Mouse (Mus musculus): ENCODE measurements at regions not wholly inside any gene's neighbourhood (a gene's known extent, or its start where the extent isn't known, plus 50 kb on each side); places are given as distances from the start of the nearest gene placed in this dataset.

GRCm38 (mm10) chr2:148107607-148108115 lies 60.9 kb upstream of the Foxa2 start:
- Histone ChIP-seq H3K4me1 (ENCODE audit: control insufficient read depth, insufficient read depth, low read length) (no peaks in the 10 kb centered on the region), H3K27me3 (ENCODE audit: control insufficient read depth, insufficient read depth, low read length) (no peaks in the 10 kb centered on the region), H3K4me3 (replicated peaks; ENCODE audit: insufficient read depth, low read depth, low read length) (no peak overlapping the region), H3K27ac (ENCODE audit: insufficient read depth, low read length) (no peak overlapping the region)
- WGBS = 76% methylated on average over 5 of the region's 5 CpGs
- TF ChIP-seq CTCF (IDR thresholded peaks at IDR 0.05; ENCODE audit: borderline replicate concordance, insufficient read depth, low read depth, low read length) = no peak
- no peak for TF ChIP-seq POLR2A (IDR thresholded peaks at IDR 0.05; ENCODE audit: borderline replicate concordance, insufficient read depth, low read length)
- no peak for DNase-seq

DNA sequence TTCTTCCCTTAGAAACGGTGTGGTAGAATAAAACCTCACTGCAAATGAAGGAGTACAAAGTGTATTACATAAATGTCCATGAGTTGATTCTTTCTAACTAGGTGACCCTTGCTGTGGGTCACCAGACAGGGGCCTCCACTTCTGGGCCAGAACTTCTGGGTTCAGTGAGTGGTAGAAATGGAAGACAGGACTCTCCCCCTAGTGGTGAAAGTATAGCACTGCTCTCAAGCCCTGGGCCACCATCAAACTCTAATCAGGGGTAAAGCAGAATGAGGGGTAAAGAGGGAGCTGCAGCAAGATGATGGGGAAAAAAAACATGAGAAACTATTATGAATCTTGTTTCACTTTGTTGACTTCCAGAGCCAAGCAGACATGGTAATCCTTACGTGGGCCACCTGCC lies 63.4 kb upstream of the Foxa2 start:
- DNase-seq = no peak
- WGBS = 59% methylated on average over 2 of the region's 2 CpGs
- H3K27ac ChIP-seq (ENCODE audit: insufficient read depth, low read length) = no peak overlapping the region
- TF ChIP-seq POLR2A (IDR thresholded peaks at IDR 0.05; ENCODE audit: borderline replicate concordance, insufficient read depth, low read length) (no peak), CTCF (IDR thresholded peaks at IDR 0.05; ENCODE audit: borderline replicate concordance, insufficient read depth, low read depth, low read length) (peak; percentile 10; the same call in 1 of the 2 replicates)
- no peaks in the 10 kb centered on the region for H3K4me1 ChIP-seq (ENCODE audit: control insufficient read depth, insufficient read depth, low read length)
- no peak overlapping the region for H3K4me3 ChIP-seq (replicated peaks; ENCODE audit: insufficient read depth, low read depth, low read length)
- H3K27me3 ChIP-seq (ENCODE audit: control insufficient read depth, insufficient read depth, low read length) = no peaks in the 10 kb centered on the region

GRCm38 (mm10) chr2:148111889-148112288 lies 65.1 kb upstream of the Foxa2 start:
- DNase-seq = no peak
- Histone ChIP-seq H3K4me3 (replicated peaks; ENCODE audit: insufficient read depth, low read depth, low read length) (no peak overlapping the region), H3K27ac (ENCODE audit: insufficient read depth, low read length) (no peak overlapping the region)

GRCm38 (mm10) chr2:148113184-148113583 lies 66.4 kb upstream of the Foxa2 start:
- no peak overlapping the region for H3K27ac ChIP-seq (ENCODE audit: insufficient read depth, low read length)
- TF ChIP-seq POLR2A (IDR thresholded peaks at IDR 0.05; ENCODE audit: borderline replicate concordance, insufficient read depth, low read length) (no peak), CTCF (IDR thresholded peaks at IDR 0.05; ENCODE audit: borderline replicate concordance, insufficient read depth, low read depth, low read length) (no peak)
- H3K27me3 ChIP-seq (ENCODE audit: control insufficient read depth, insufficient read depth, low read length) = no peaks in the 10 kb centered on the region
- no peaks in the 10 kb centered on the region for H3K4me1 ChIP-seq (ENCODE audit: control insufficient read depth, insufficient read depth, low read length)
- H3K4me3 ChIP-seq (replicated peaks; ENCODE audit: insufficient read depth, low read depth, low read length) = no peak overlapping the region
- WGBS = 23% methylated on average over 2 of the region's 2 CpGs
- DNase-seq = no peak

More at GRCm38 (mm10) chr2:148111889-148112288, 65.1 kb upstream of the Foxa2 start:
- Histone ChIP-seq H3K27me3 (ENCODE audit: control insufficient read depth, insufficient read depth, low read length) (no peaks in the 10 kb centered on the region), H3K4me1 (ENCODE audit: control insufficient read depth, insufficient read depth, low read length) (no peaks in the 10 kb centered on the region)
- TF ChIP-seq POLR2A (IDR thresholded peaks at IDR 0.05; ENCODE audit: borderline replicate concordance, insufficient read depth, low read length) = no peak
- TF ChIP-seq CTCF (IDR thresholded peaks at IDR 0.05; ENCODE audit: borderline replicate concordance, insufficient read depth, low read depth, low read length) = no peak; the same call in 1 of the 2 replicates
- WGBS = 22% methylated on average over 10 of the region's 10 CpGs

DNA sequence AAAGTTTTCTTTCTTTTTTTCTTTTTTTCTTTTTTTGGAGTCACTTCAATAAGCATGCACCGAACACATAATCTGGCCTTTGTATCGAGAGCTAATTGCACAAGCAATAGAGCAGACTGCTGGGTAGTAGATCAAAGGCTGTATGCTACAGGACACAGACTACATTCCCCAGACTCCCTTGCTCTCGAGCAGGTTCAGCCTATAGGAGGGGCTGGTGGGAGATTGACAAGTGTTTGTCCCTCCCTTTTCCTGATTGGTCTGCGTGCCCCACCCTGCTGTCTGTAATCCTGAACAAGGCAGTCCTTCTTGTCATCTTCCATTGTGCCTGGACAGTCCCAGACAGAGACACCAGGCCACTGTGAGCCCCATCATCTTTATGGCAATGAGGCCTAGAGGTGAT lies 67.8 kb upstream of the Foxa2 start:
- TF ChIP-seq CTCF (IDR thresholded peaks at IDR 0.05; ENCODE audit: borderline replicate concordance, insufficient read depth, low read depth, low read length) = no peak
- no peak for TF ChIP-seq POLR2A (IDR thresholded peaks at IDR 0.05; ENCODE audit: borderline replicate concordance, insufficient read depth, low read length)
- 28% methylated on average over 4 of the region's 4 CpGs for WGBS
- no peak for DNase-seq
- no peak overlapping the region for H3K4me3 ChIP-seq (replicated peaks; ENCODE audit: insufficient read depth, low read depth, low read length)
- H3K27ac ChIP-seq (ENCODE audit: insufficient read depth, low read length) = no peak overlapping the region
- no peaks in the 10 kb centered on the region for H3K27me3 ChIP-seq (ENCODE audit: control insufficient read depth, insufficient read depth, low read length)
- H3K4me1 ChIP-seq (ENCODE audit: control insufficient read depth, insufficient read depth, low read length) = no peaks in the 10 kb centered on the region

DNA sequence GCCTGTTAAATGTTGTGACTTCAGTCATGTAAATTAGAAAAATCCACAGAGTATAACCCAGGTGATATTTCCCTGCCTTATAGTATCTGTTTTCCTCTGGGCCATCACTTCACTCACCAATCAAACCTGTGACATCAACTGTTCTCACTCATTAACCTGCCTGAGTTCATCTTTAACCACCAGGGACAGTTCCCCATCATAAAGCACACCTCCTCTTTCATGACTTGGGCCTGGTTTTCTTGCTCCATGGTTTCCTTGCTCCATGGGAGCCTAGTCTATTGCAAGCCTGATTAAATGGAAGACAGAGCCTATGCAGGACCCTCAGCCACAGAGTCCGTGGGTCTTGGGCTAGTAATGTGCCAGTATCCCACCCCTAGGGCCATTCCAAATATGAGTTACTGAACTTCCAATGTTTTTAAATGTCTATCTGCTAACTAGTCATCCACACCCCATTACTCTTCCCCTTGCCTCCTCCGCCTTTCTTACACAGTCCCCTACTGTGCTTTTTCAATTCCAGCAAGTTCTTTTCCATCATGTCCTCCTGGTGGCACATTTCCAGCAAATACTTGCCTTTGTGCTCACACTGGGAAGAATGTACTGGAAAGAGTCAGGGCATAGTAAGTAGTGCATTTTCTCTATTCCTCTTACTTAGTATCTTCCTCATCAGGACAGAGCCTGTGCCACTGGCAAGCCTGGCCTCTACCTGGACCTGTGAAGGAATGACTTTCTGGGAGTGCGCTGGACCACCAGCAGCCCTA lies 69.4 kb upstream of the Foxa2 start:
- Histone ChIP-seq H3K4me3 (replicated peaks; ENCODE audit: insufficient read depth, low read depth, low read length) (no peak overlapping the region), H3K4me1 (ENCODE audit: control insufficient read depth, insufficient read depth, low read length) (no peaks in the 10 kb centered on the region), H3K27me3 (ENCODE audit: control insufficient read depth, insufficient read depth, low read length) (no peaks in the 10 kb centered on the region), H3K27ac (ENCODE audit: insufficient read depth, low read length) (no peak overlapping the region)
- WGBS = 60% methylated on average over 3 of the region's 3 CpGs
- no peak for TF ChIP-seq POLR2A (IDR thresholded peaks at IDR 0.05; ENCODE audit: borderline replicate concordance, insufficient read depth, low read length)
- TF ChIP-seq CTCF (IDR thresholded peaks at IDR 0.05; ENCODE audit: borderline replicate concordance, insufficient read depth, low read depth, low read length) = no peak
- DNase-seq = no peak

- no peak for TF ChIP-seq POLR2A (IDR thresholded peaks at IDR 0.05; ENCODE audit: borderline replicate concordance, insufficient read depth, low read length)
- TF ChIP-seq CTCF (IDR thresholded peaks at IDR 0.05; ENCODE audit: borderline replicate concordance, insufficient read depth, low read depth, low read length) = no peak
- Histone ChIP-seq H3K4me3 (replicated peaks; ENCODE audit: insufficient read depth, low read depth, low read length) (no peak overlapping the region), H3K4me1 (ENCODE audit: control insufficient read depth, insufficient read depth, low read length) (no peaks in the 10 kb centered on the region), H3K27ac (ENCODE audit: insufficient read depth, low read length) (no peak overlapping the region), H3K27me3 (ENCODE audit: control insufficient read depth, insufficient read depth, low read length) (no peaks in the 10 kb centered on the region)
- no peak for DNase-seq
- 58% methylated on average over 2 of the region's 2 CpGs for WGBS
These were observed 70.7 kb upstream of the Foxa2 start for GRCm38 (mm10) chr2:148117420-148117819.
